Mouse (Mus musculus): ENCODE measurements around the gene Gm28919. TPM values are rescaled to one million over a fixed set of nuclear protein-coding genes. Genes with fewer than 3 reads are reported as not detected.
"Not testable (repeated sequence)": the region's sequence is repeated elsewhere in the genome, so short reads cannot be mapped to it uniquely, and the experiment has no call there.

The Gm28919 gene
- not detected in 2 replicates for polyA plus RNA-seq (2015; fragmentation: Nextera tagmentation; extraction: Ambion mirVana)

DNA sequence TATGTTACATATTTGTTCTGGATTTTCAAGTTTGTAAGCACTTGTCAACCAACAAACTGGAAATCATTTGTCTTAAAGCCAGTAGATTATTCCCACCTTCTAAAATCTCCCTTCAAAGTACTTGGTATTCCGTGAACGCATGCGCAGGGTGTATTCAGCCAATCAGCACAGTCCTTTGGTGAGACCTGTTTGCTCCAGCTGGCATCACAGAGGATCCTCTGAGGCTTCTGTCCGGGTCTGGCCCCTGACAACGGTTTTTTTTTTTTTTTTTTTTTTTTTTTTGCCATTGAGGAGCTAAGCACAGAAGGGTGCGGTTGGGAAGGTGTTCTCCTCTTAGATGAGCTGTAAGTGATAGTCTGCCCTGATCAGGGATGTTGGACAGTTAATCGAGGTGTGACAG is at the start of gene Gm28919:
TSS of gene Gm28919 (plus strand) at position 301 of the 400 bp plus-strand sequence.
- H3K27ac ChIP-seq (ENCODE audit: low read length); H3K9ac ChIP-seq (replicated peaks; ENCODE audit: low read length); H3K4me1 ChIP-seq (ENCODE audit: insufficient read depth, low read length); H3K36me3 ChIP-seq (ENCODE audit: insufficient read depth, low read length); ATAC-seq (ENCODE audit: low FRiP score, low TSS enrichment); H3K4me2 ChIP-seq (replicated peaks; ENCODE audit: low read depth, low read length); H3K9me3 ChIP-seq (ENCODE audit: low read length); H3K4me3 ChIP-seq (ENCODE audit: low read length); H3K27me3 ChIP-seq (ENCODE audit: insufficient read depth, low read length): not testable (repeated sequence)
- no CpG with 5 or more reads among the region's 7 CpGs for WGBS

Other genes with a start within 250 kb of the Gm28919 start
- not detected in 2 replicates for gene Gm21719, start 99.3 kb downstream of the Gm28919 start, polyA plus RNA-seq (2015; fragmentation: Nextera tagmentation; extraction: Ambion mirVana)